Mouse (Mus musculus): Measurements from ENCODE around the gene Upk2. TPM values are rescaled to one million over a fixed set of nuclear protein-coding genes. Genes with fewer than 3 reads are reported as not detected.
A peak's percentile ranks its signal among the peaks of the same experiment; 100 is the strongest.

Upk2 gene
- polyA plus RNA-seq, 1 experiment from 2014 or later: 0.14 TPM

DNA sequence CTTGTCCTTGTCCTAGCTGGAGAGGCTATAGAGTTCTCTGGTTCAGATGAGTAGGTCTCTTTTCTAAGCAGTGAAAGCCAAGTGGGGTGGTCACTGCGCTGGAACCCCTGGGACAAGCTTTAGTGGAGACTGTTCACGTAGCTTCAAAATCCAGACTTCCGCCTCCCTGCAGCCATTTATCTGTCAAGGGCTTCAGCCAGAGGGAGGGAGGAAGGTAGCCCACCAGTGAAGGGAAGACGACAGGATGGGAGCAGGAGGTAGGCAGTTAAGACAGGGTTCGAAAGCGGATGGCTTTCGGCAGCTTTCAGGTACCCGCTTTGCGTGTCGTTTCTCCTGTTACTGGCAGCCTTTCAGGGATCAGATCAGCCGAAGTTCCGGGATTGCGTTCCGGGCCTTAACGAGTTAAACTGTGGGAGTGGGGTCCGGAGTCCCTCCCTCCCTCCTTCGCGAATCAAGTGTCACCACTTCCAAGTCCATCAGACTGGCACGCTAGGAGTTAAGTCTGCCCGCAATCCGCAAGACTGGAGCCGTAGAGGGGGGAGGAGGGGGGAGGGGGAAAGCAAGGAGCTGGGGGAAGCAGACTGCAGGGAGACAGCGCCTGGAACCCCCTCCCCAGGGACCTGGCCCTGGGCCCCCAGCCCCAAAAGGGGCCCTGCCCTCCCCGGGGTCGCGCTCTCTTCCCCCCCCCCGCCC lies 23.6 kb upstream of the Upk2 start:
- WGBS (ENCODE audit: insufficient replicate concordance): under 1% methylated on average over 25 of the region's 27 CpGs

DNA sequence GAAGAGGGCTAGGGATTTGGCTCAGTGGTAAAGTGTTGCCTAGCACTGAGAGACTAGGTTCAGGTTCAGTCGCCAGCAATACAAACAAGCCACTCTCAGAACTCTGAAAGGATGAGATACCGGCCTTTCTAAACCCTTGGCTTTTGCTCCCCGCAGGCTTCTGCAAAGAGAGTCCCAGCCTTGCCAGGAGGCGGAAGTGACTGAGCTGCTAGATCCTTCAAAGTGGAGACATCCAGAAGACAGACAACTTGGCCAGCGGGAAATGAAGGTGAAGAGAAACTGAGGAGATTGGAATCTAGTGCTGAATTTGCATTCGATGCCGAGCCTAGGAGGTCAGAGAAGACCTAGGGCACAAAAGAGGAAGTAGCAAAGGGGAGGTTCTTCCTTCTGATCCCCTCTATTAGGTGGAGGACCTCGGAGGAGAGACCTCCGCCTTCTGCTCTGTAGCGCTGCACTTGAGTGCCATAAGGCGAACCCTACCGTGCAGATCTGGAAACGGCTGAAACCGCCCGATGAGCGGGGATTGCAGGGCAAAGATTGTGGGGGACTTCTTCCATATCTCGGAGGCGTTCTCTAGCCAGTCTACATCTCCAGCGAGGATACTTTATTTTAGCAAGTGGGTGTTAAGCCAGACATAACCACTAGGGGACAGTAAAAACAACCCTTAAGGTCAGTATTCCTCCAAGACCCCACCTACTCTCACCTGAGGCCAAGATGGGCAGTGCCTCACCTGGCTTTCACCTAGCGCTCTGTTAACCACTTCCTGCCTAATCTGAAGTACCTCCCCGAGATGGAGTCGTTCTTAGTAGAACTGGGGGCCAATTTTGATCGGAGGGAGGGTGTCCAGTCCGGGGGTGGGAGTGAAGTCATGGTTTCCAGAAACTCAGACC lies 22.8 kb upstream of the Upk2 start:
- no peaks in the 10 kb centered on the region for H3K27me3 ChIP-seq (ENCODE audit: control insufficient read depth, insufficient read depth, low read length)
- no peaks in the 10 kb centered on the region for H3K9me3 ChIP-seq (replicated peaks; ENCODE audit: control insufficient read depth, low read length)
- H3K4me2 ChIP-seq: peak overlapping the region; percentile 83
- peak overlapping the region; percentile 75 for H3K4me3 ChIP-seq (ENCODE audit: low read depth, low read length)
- no peak for ATAC-seq (replicated peaks; ENCODE audit: insufficient number of reproducible peaks, low FRiP score, low TSS enrichment)
- 3% methylated on average over 24 of the region's 24 CpGs for WGBS (ENCODE audit: insufficient replicate concordance)
- peak overlapping the region; percentile 78; the same call in 1 of the 2 replicates for H3K9ac ChIP-seq (ENCODE audit: low read depth, low read length)
- H3K36me3 ChIP-seq (ENCODE audit: control insufficient read depth, insufficient read depth, low read length): no peaks in the 10 kb centered on the region
- peaks cover 14% of the 10 kb centered on the region for H3K4me1 ChIP-seq (ENCODE audit: control insufficient read depth, insufficient read depth, low read length)
- H3K27ac ChIP-seq (ENCODE audit: low read depth, low read length): peak overlapping the region; percentile 92; the same call in 1 of the 2 replicates

More for the DNA sequence above, 23.6 kb upstream of the Upk2 start:
- Histone ChIP-seq H3K27ac (ENCODE audit: low read depth, low read length) (peak overlapping the region; percentile 92), H3K36me3 (ENCODE audit: control insufficient read depth, insufficient read depth, low read length) (no peaks in the 10 kb centered on the region), H3K9me3 (replicated peaks; ENCODE audit: control insufficient read depth, low read length) (no peaks in the 10 kb centered on the region), H3K4me1 (ENCODE audit: control insufficient read depth, insufficient read depth, low read length) (peaks cover 14% of the 10 kb centered on the region), H3K9ac (ENCODE audit: low read depth, low read length) (peak overlapping the region; percentile 78), H3K27me3 (ENCODE audit: control insufficient read depth, insufficient read depth, low read length) (no peaks in the 10 kb centered on the region), H3K4me2 (peak overlapping the region; percentile 83), H3K4me3 (ENCODE audit: low read depth, low read length) (peak overlapping the region; percentile 75)
- ATAC-seq (replicated peaks; ENCODE audit: insufficient number of reproducible peaks, low FRiP score, low TSS enrichment): peak; percentile 43

DNA sequence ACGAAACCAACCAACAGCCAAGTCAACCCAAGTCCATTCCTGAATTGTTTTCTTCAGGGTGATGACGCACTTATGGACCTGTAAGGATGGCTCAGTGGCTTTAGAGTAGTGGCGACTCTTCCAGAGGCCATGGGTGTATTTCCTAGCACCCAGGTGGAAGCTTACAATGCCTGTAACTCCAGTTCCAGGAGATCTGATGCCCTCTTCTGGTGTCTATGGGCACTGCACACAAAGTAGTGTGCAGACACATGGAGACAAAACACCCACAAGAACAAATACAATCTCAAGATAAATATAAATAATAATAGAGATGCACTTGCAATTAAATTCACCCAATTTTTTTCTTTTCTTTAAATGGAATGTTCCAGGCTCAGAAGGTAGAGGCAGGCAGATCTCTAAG lies 21.2 kb upstream of the Upk2 start:
- WGBS (ENCODE audit: insufficient replicate concordance): 91% methylated on average over 3 of the region's 3 CpGs
- H3K4me1 ChIP-seq (ENCODE audit: control insufficient read depth, insufficient read depth, low read length): peaks cover 14% of the 10 kb centered on the region
- no peak overlapping the region for H3K4me2 ChIP-seq
- H3K9ac ChIP-seq (ENCODE audit: low read depth, low read length): no peak overlapping the region
- no peaks in the 10 kb centered on the region for H3K27me3 ChIP-seq (ENCODE audit: control insufficient read depth, insufficient read depth, low read length)
- H3K9me3 ChIP-seq (replicated peaks; ENCODE audit: control insufficient read depth, low read length): no peaks in the 10 kb centered on the region
- no peak for ATAC-seq (replicated peaks; ENCODE audit: insufficient number of reproducible peaks, low FRiP score, low TSS enrichment)
- no peaks in the 10 kb centered on the region for H3K36me3 ChIP-seq (ENCODE audit: control insufficient read depth, insufficient read depth, low read length)
- no peak overlapping the region for H3K27ac ChIP-seq (ENCODE audit: low read depth, low read length)
- H3K4me3 ChIP-seq (ENCODE audit: low read depth, low read length): no peak overlapping the region

DNA sequence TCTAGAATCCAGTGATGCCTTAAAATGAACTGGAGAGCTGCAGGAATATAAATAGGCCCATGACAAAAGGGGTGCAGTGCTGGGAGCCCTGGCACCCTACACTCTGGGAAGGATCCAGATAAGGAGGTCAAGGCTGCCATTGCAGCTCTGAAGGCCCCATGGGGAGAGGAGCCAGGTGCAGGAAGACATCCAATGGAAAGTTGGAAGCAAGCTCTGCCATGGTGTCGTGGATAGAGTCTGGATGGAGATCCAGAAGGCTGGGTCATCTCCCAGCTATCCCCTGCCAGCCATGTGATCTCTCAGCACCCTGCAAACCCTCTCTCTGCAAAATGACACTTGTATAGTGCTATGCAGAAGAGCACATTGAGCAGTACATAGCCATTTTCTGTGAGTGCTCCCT lies 19.6 kb upstream of the Upk2 start:
- Histone ChIP-seq H3K4me3 (ENCODE audit: low read depth, low read length) (no peak overlapping the region), H3K4me1 (ENCODE audit: control insufficient read depth, insufficient read depth, low read length) (peaks cover 7% of the 10 kb centered on the region; the same call in 1 of the 2 replicates), H3K36me3 (ENCODE audit: control insufficient read depth, insufficient read depth, low read length) (no peaks in the 10 kb centered on the region), H3K9me3 (replicated peaks; ENCODE audit: control insufficient read depth, low read length) (no peaks in the 10 kb centered on the region), H3K9ac (ENCODE audit: low read depth, low read length) (no peak overlapping the region), H3K4me2 (no peak overlapping the region), H3K27me3 (ENCODE audit: control insufficient read depth, insufficient read depth, low read length) (no peaks in the 10 kb centered on the region), H3K27ac (ENCODE audit: low read depth, low read length) (no peak overlapping the region)
- ATAC-seq (replicated peaks; ENCODE audit: insufficient number of reproducible peaks, low FRiP score, low TSS enrichment): no peak
- WGBS (ENCODE audit: insufficient replicate concordance): 39% methylated on average over 1 of the region's 1 CpGs

DNA sequence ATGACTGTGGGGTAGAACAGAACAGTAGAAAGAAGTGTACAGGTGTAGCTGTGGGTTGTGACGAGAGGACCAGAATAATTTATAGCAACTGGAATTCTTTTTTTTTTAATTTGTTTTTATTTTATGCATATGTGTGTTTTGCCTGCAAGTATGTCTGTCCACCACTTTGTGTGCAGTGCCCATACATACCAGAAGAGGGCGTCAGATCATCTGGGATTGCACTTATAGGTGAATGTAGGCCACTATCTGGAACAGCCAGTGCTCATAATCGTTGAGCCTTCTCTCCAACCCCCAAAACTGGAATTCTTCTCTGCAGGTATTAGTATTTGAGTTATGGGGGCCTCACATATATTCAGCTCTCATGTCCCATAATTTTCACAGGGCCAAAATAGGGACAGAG lies 18.4 kb upstream of the Upk2 start:
- H3K4me1 ChIP-seq (ENCODE audit: control insufficient read depth, insufficient read depth, low read length): peaks cover 7% of the 10 kb centered on the region; the same call in 1 of the 2 replicates
- H3K36me3 ChIP-seq (ENCODE audit: control insufficient read depth, insufficient read depth, low read length): no peaks in the 10 kb centered on the region
- ATAC-seq (replicated peaks; ENCODE audit: insufficient number of reproducible peaks, low FRiP score, low TSS enrichment): no peak
- peaks cover 5% of the 10 kb centered on the region for H3K27me3 ChIP-seq (ENCODE audit: control insufficient read depth, insufficient read depth, low read length)
- H3K9me3 ChIP-seq (replicated peaks; ENCODE audit: control insufficient read depth, low read length): no peaks in the 10 kb centered on the region
- H3K4me2 ChIP-seq: no peak overlapping the region
- no peak overlapping the region for H3K4me3 ChIP-seq (ENCODE audit: low read depth, low read length)
- no peak overlapping the region for H3K9ac ChIP-seq (ENCODE audit: low read depth, low read length)
- no peak overlapping the region for H3K27ac ChIP-seq (ENCODE audit: low read depth, low read length)
- WGBS (ENCODE audit: insufficient replicate concordance): 53% methylated on average over 3 of the region's 3 CpGs

DNA sequence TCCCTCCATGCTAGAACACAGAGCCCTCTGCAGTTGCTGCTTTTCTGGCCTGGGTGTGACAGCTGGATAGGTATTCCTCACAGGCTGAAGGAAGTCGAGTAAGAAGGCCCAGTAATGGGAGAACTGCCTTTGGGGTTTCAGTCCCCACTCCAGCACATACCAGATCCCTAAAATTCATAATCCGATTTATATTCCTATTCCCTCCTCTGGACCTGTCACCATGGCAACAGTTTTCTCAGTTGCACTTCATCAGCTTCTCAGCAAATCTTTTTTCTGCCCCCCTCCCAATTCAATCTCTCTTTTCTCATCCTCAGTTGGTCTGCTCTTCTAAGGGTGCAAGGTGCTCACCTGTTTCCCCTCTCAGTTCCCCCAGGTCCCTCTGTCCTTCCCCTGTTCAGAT lies 14.0 kb upstream of the Upk2 start:
- H3K4me1 ChIP-seq (ENCODE audit: control insufficient read depth, insufficient read depth, low read length): no peaks in the 10 kb centered on the region
- no peak overlapping the region for H3K9ac ChIP-seq (ENCODE audit: low read depth, low read length)
- no peak overlapping the region for H3K4me3 ChIP-seq (ENCODE audit: low read depth, low read length)
- no peaks in the 10 kb centered on the region for H3K36me3 ChIP-seq (ENCODE audit: control insufficient read depth, insufficient read depth, low read length)
- no peak overlapping the region for H3K27ac ChIP-seq (ENCODE audit: low read depth, low read length)
- peaks cover 6% of the 10 kb centered on the region for H3K27me3 ChIP-seq (ENCODE audit: control insufficient read depth, insufficient read depth, low read length)
- no peaks in the 10 kb centered on the region for H3K9me3 ChIP-seq (replicated peaks; ENCODE audit: control insufficient read depth, low read length)
- no peak for ATAC-seq (replicated peaks; ENCODE audit: insufficient number of reproducible peaks, low FRiP score, low TSS enrichment)
- WGBS (ENCODE audit: insufficient replicate concordance): 54% methylated on average over 2 of the region's 2 CpGs
- no peak overlapping the region for H3K4me2 ChIP-seq

DNA sequence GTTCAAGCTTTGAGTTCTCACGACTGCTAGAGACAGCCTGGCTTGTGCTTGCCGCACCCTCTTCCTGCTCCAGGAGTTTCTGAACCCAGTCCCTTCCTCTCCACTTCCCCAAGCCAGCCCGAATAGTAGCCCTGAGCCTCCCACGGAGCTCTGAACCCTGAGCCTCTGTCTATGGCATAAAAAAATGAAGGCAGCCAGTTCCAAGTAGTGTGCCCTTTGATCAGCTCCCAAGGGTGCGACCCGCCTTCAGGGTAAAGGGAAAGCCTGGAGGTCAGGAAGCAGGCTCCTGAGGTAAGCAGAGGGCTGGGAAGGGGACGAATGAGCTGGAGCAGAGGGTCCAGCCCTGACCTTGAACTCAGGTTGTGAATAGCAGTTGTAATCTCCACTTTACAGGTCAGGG lies 13.4 kb upstream of the Upk2 start:
- no peaks in the 10 kb centered on the region for H3K4me1 ChIP-seq (ENCODE audit: control insufficient read depth, insufficient read depth, low read length)
- H3K4me2 ChIP-seq: no peak overlapping the region
- peaks cover 6% of the 10 kb centered on the region for H3K27me3 ChIP-seq (ENCODE audit: control insufficient read depth, insufficient read depth, low read length)
- no peak for ATAC-seq (replicated peaks; ENCODE audit: insufficient number of reproducible peaks, low FRiP score, low TSS enrichment)
- WGBS (ENCODE audit: insufficient replicate concordance): 54% methylated on average over 7 of the region's 7 CpGs
- no peaks in the 10 kb centered on the region for H3K9me3 ChIP-seq (replicated peaks; ENCODE audit: control insufficient read depth, low read length)
- H3K27ac ChIP-seq (ENCODE audit: low read depth, low read length): no peak overlapping the region
- H3K4me3 ChIP-seq (ENCODE audit: low read depth, low read length): no peak overlapping the region
- no peak overlapping the region for H3K9ac ChIP-seq (ENCODE audit: low read depth, low read length)
- no peaks in the 10 kb centered on the region for H3K36me3 ChIP-seq (ENCODE audit: control insufficient read depth, insufficient read depth, low read length)

DNA sequence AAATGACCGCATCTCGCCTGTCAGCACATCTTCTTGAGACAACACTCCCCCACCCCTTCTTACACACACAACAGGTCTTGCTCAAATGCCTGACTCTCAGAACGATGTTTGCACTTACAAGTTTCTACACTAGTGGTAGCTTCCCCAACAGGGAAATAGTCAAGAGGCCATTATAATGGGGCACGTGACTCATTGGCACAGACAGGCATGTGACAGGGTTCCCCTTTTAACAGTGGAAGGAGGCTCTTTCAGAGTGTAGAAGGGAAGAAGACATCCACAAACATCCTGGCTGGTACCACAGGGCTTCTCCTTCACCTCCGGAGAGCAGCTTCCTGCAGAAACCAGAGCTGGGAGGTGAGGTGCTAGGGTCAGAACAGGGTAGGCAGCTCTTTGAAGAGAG lies 7.2 kb upstream of the Upk2 start:
- Histone ChIP-seq H3K4me3 (ENCODE audit: low read depth, low read length) (no peak overlapping the region), H3K4me1 (ENCODE audit: control insufficient read depth, insufficient read depth, low read length) (no peaks in the 10 kb centered on the region), H3K9me3 (replicated peaks; ENCODE audit: control insufficient read depth, low read length) (no peaks in the 10 kb centered on the region), H3K9ac (ENCODE audit: low read depth, low read length) (no peak overlapping the region), H3K27me3 (ENCODE audit: control insufficient read depth, insufficient read depth, low read length) (peaks cover 11% of the 10 kb centered on the region), H3K4me2 (no peak overlapping the region), H3K36me3 (ENCODE audit: control insufficient read depth, insufficient read depth, low read length) (no peaks in the 10 kb centered on the region), H3K27ac (ENCODE audit: low read depth, low read length) (no peak overlapping the region)
- no peak for ATAC-seq (replicated peaks; ENCODE audit: insufficient number of reproducible peaks, low FRiP score, low TSS enrichment)
- 74% methylated on average over 5 of the region's 5 CpGs for WGBS (ENCODE audit: insufficient replicate concordance)
